Mouse (Mus musculus): Measurements from ENCODE around the gene Akap17b.

Gene Akap17b

DNA sequence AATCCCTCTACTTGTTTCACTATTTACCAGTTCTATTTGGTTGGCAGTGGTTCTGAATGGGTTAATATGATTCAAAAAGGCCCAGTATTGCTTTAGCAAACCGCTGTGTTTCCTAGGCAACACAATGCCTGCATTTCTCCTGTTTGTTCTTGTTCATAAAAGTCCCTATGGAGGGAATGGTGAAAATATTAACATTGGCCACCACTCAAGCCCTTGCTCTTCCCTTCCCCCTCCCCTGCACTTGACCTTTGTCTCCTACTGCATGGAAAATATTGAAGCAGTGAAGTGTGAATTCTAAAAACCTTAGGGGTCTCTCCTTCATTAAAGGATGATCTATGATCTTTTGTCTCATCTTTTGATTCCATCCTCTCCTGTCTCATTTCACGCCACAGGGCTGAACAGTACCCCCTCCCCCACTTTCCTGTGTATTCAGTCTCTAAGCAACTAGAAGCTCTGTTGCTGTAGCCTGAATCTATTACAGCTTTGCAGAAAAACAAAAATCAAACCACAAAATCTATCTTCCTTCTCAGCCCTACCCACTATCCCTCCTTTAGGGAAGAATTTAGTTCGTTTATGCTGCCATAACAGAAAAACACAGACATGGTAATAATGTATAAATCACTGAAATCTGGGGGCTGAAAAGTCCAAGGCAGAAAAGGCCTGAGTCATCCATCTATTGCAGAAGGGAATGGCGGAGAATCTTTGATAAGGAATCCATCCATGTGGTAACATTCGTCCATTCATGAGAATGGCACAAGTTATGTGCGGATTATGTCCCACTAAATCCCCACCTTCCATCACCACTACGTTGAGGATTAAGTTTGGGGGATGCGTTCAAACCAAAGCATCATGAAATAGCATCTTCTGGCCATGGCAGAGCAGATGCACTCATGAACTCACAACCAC, 57.6 kb downstream of the Akap17b start:
- DNase-seq (ENCODE audit: low spot score) = no peak

DNA sequence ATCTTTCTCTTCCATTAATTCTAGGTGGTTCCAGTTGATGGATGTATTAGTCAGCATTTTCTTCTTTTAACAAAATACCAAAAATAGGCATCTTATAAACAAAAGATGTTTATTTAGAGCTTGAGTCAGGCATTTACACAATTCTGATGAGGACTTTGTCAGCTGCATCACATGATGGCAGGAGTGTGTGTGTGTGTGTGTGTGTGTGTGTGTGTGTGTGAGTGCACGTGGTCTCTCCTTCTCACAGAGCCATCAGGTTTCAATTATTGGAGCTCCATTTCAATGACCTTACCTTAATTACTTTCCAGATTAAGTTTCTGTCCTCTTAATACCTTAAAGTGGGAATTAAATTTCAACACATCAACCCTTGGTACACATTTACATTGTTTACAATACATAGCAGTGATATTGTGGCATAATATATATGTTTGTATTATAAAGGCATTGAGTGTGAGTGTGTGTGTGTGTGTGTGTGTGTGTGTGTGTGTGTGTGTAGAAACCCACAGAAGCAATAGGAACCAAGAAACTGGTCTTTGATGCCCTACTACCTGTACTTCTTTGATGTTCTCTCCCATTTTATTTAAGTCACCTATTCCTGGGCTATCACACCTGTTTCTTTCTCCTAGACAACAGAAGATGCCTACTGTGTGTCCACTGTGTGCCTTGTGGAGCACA, 58.4 kb downstream of the Akap17b start:
- DNase-seq (ENCODE audit: low spot score) = no peak

DNA sequence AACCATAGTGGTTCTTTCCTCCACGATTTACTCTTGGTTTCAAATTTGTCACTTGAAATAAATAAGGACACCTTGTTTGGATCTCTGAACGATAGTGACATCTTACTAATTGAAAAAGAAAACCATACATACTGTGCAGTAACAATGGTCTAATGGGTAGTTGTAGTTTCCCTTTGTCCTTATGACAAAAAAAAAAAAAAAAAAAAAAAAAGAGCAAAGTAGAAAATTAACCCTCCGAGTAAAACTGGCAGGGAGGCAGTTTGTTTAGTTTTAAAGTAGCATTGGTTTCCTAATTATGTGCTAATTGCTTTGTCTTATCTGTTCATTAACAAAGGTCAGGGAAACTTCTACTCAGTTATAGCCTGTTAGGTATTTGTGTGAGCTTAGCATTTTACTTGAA, 83.1 kb downstream of the Akap17b start:
- DNase-seq (ENCODE audit: low spot score) = no peak

DNA sequence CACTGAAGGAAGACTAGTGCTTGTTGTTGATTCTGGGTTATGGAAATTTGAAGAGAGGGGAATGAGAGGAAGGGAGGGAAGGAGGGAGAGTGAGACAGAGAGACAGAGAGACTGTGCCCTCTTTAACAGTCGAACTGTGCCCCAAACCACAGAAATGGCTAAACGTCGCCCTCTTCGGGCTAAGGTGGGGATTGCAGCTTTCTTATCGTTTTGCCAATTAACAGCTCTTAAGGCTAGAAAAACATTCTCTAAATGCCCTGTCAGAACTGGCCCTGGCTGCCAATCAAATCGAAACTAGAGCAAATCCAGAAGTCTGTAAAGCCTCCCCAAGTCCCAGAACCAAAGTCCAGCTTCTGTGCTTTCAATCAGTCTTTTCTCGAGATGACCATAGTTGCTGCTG, 83.5 kb downstream of the Akap17b start:
- peak; percentile 57 for DNase-seq (ENCODE audit: low spot score)

DNA sequence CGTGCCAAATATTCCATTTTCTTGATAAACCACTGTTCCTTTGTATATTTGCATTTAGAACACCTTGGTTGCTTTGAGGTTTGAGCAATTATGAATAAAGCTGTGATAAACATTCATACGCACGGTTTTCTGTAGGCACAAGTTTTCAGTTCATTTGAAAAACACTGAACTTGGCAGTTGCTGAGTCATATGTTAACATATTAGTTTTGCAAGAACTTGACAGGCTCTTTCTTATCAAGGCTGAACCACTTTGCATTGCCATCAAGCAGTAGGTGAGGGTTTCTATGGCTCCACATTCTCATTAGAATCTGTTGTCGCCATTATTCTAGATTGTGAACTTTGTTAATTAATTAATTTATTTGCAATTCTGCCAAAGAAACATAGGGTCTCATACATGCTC, 85.0 kb downstream of the Akap17b start:
- no peak for DNase-seq (ENCODE audit: low spot score)

All from lung, postnatal 25 days (tissue).